Mouse (Mus musculus): ENCODE data around the gene Cphx3.
"Not testable (repeated sequence)": the region's sequence is repeated elsewhere in the genome, so short reads cannot be mapped to it uniquely, and the experiment has no call there.

DNA sequence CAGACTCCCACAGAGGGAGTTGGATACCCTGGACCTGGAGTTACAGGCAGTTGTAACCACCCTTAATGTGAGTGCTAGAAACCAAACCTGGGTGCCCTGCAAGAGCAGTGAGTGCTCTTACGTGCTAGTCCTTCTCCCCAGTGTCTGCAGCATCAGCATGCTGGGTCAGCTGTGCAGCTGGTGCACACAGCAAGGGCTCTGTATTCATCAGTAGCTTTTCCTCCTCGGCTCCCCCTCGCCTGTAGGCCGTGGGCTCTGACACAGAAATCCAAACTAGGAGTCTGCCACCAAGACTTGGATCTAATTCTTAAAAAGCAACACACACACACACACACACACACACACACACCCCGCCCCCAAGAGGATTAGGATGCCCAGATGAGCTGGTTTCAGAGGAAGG, 37.1 kb upstream of the Cphx3 start:
- not testable (repeated sequence) for TF ChIP-seq CTCF, EP300 (IDR thresholded peaks at IDR 0.05; ENCODE audit: low read depth)
